Mouse (Mus musculus) thymus, adult 2 months (tissue): ENCODE measurements around the gene Syngr3. TPM values are rescaled to one million over a fixed set of nuclear protein-coding genes. Genes with fewer than 3 reads are reported as not detected.
"Not testable (repeated sequence)": the region's sequence is repeated elsewhere in the genome, so short reads cannot be mapped to it uniquely, and the experiment has no call there.

Experiments
- DNase-seq: peaks from one replicate; pipeline ENCODE4 v3.0.0; 2021
- H3K27ac ChIP-seq: fragments of 200-500 bp; 2 replicates; pipeline ENCODE4 v1.5.1; 2012; ENCODE audit warnings: low read length, control low read depth; ENCODE audit not compliant: control insufficient read depth, insufficient read depth
- H3K27me3 ChIP-seq: fragments of 200-500 bp; 2 replicates; pipeline ENCODE4 v1.6.1; 2012; ENCODE audit warnings: mild to moderate bottlenecking, low read length, moderate library complexity, mixed read lengths; ENCODE audit not compliant: control insufficient read depth, insufficient read depth
- H3K36me3 ChIP-seq: fragments of 200-500 bp; 2 replicates; pipeline ENCODE4 v1.6.1; 2012; ENCODE audit warnings: mild to moderate bottlenecking, low read length, moderate library complexity; ENCODE audit not compliant: control insufficient read depth, insufficient read depth
- H3K4me1 ChIP-seq: fragments of 200-500 bp; replicated peaks from 2 replicates; pipeline ENCODE4 v1.6.1; 2012; ENCODE audit warnings: low read length; ENCODE audit not compliant: control insufficient read depth, insufficient read depth
- H3K4me3 ChIP-seq: fragments of 200-500 bp; 2 replicates; pipeline ENCODE4 v1.5.1; 2012; ENCODE audit warnings: mild to moderate bottlenecking, low read length, control low read depth, moderate library complexity; ENCODE audit not compliant: control insufficient read depth, insufficient read depth
- CTCF ChIP-seq: fragments of 200-500 bp; IDR thresholded peaks from 2 replicates; pipeline ENCODE4 v1.5.1; 2012; ENCODE audit warnings: mild to moderate bottlenecking, control low read depth, low read length, moderate library complexity, borderline replicate concordance; ENCODE audit not compliant: control insufficient read depth, poor library complexity, insufficient read depth; ENCODE audit errors: extremely low read depth
- POLR2A ChIP-seq: fragments of 200-500 bp; IDR thresholded peaks from 2 replicates; pipeline ENCODE4 v1.6.1; 2012; ENCODE audit warnings: mild to moderate bottlenecking, low read length, control low read depth, moderate library complexity; ENCODE audit not compliant: control insufficient read depth, poor library complexity, insufficient read depth; ENCODE audit errors: extremely low read depth
- WGBS: fragments of 180-500 bp; shearing (Covaris S2); methylation state at CpG from one replicate; pipeline ENCODE4 v1.1.7; 2018; 5-methylcytosine and 5-hydroxymethylcytosine counted together
- polyA plus RNA-seq: library from polyadenylated mRNA; depleted of rRNA; stranded (reverse); fragments of >200 nt; gene quantifications from 2 replicates; pipeline ENCODE4 v1.2.3, GENCODE M21; 2012

Syngr3 gene
- polyA plus RNA-seq, 1 experiment = 0.32 TPM

DNA sequence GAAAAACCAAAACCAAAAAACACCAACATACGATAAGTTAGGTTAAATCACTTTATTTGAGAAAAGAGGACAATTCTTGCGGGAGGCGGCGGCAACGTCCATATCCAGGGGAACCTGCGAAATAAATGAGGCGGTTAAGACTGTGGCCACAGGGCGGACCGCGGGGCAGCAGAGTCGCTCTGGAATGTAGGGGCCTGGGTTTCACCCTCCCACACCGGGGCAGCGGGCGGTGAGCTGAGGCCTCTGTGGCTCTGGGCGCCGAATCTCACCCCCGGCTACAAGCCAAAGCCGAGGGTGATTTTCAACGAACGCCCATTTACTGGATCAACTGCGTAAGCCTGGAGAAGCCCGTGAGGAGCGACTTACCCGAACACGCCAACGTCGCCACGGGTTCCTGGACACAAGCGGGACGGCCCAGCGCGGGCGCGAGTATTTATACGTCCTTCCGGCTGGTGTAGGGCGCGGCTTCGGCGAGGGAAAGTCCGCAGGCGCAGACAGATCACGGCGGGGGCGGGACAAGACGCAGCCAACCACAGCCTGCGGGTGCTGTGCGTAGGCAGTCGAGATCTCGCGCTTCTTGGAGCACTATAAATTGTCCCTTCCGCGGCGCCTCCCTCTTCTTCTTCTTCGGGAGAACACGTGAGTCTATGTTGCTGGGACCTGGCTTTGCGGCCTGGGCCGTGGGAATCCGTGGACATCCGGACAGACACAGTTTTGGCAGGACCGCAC is 29.9 kb upstream of the Syngr3 start:
- TF ChIP-seq POLR2A (peak; percentile 93), CTCF (no peak)
- DNase-seq = peak; percentile 97
- no peaks in the 10 kb centered on the region for H3K27me3 ChIP-seq
- H3K4me3 ChIP-seq = peak overlapping the region; percentile 88
- H3K4me1 ChIP-seq = peaks cover 16% of the 10 kb centered on the region
- H3K27ac ChIP-seq = 0 out of 2 replicates have a peak overlapping the region, but pooled peaks have one; percentile 3
- H3K36me3 ChIP-seq = peaks cover 14% of the 10 kb centered on the region
- under 1% methylated on average over 61 of the region's 61 CpGs for whole genome bisulfite sequencing

DNA sequence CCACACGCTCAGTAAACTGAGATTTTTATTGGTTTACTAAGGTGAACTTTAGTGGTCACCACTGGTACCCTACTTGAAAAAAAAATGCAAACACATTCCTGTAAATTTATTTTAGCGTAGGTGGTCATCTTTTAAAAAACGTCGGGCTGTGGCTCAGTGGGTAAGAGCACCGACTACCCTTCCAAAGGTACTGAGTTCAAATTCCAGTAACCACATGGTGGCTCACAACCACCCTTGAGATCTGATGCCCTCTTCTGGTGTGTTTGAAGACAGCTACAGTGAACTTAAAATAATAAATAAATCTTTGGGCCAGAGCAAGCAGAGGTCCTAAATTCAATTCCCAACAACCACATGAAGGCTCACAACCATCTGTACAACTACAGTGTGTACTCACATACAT is 29.2 kb upstream of the Syngr3 start:
- Histone ChIP-seq H3K36me3 (peaks cover 14% of the 10 kb centered on the region), H3K4me3 (peak overlapping the region; percentile 88), H3K4me1 (peaks cover 16% of the 10 kb centered on the region)
- not testable (repeated sequence) for DNase-seq, H3K27me3 ChIP-seq, H3K27ac ChIP-seq
- WGBS = 78% methylated on average over 5 of the region's 5 CpGs

DNA sequence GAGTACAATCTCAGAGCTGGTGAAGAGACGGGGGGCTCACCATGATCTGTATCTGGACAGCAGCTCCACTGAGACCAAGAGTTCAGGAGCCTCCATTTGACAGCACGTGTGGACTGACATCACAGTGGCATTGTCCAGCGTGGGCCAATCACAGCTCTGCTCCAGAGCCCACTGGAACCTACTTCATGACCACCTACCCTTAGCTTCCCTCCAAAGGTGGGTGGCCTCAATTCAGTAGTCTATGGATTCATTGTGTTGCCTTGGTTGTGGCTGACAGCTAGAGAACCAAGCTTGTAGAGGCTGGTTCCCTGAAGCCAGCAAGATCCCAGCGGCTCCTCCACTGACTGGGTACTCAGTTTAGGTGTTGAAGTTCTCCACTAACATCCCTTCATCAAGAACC is 28.2 kb upstream of the Syngr3 start, which contains the start of the genes Rnf151 and Rps2:
Gene Rnf151, minus strand, starts transcription at position 121 of the 400 bp plus-strand sequence.
Gene Rps2, plus strand, starts transcription at position 174 of the 400 bp plus-strand sequence.
- WGBS = 97% methylated on average over 4 of the region's 4 CpGs
- H3K36me3 ChIP-seq = peaks cover 14% of the 10 kb centered on the region
- H3K27me3 ChIP-seq = no peaks in the 10 kb centered on the region
- no peak within 1 kb of the TSS for H3K27ac ChIP-seq
- no peak for TF ChIP-seq POLR2A
- H3K4me1 ChIP-seq = peaks cover 10% of the 10 kb centered on the region
- DNase-seq = no peak
- no peak within 1 kb of the TSS for H3K4me3 ChIP-seq

DNA sequence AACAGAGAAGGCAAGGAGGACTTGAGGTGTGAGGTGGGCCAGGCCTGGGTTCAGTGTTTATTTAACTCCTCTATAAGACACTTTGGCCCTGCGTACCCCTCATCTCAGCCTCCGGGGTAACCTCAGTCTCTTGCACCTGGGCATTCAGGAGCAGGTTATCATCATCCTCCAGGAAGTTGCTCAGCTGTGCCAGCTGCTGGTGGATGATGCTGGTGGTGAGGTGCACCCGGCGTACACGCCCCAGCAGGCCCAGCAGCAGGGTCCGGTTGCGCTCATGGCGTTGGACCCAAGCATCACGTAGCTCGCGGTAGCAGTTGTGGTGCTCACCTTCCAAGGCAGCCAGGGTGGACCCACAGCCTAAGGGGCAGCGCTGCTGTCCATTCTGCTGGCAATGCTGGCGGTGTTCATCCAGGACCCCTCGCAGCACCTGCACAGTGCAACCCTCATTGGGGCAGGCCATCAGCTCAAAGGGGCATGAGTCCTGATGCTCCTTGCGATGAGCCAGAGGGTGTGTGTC is 26.5 kb upstream of the Syngr3 start:
- DNase-seq = no peak
- 97% methylated on average over 15 of the region's 15 CpGs for WGBS
- Histone ChIP-seq H3K4me1 (peaks cover 8% of the 10 kb centered on the region), H3K27me3 (no peaks in the 10 kb centered on the region), H3K4me3 (no peak overlapping the region), H3K27ac (no peak overlapping the region), H3K36me3 (peaks cover 1% of the 10 kb centered on the region; the same call in 1 of the 2 replicates)
- TF ChIP-seq POLR2A (no peak), CTCF (no peak)

DNA sequence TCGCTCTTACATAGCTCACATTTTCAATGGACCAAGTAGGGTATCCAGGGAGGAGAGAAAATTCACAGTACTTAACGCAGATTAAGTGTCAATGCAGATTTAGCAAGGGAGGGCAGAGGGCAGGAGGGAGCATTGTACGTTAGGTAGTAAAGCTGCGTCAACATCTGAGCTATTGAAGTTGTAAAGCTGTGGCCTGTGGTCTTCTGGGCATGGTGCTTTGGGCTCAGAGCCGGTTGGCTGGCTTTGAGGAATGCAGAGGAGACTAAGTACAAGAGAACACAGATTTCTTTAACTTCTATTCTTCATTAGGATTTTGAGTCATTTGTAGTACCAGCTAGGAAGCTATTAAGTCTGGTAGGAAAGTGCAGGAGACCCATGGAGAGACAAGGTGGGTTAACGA is 25.8 kb upstream of the Syngr3 start:
- WGBS = 96% methylated on average over 6 of the region's 6 CpGs
- H3K36me3 ChIP-seq = no peaks in the 10 kb centered on the region
- H3K4me1 ChIP-seq = peaks cover 3% of the 10 kb centered on the region; the same call in 1 of the 2 replicates
- no peak overlapping the region for H3K4me3 ChIP-seq
- no peak for DNase-seq
- H3K27ac ChIP-seq = no peak overlapping the region
- no peak for TF ChIP-seq POLR2A
- TF ChIP-seq CTCF = no peak
- no peaks in the 10 kb centered on the region for H3K27me3 ChIP-seq

DNA sequence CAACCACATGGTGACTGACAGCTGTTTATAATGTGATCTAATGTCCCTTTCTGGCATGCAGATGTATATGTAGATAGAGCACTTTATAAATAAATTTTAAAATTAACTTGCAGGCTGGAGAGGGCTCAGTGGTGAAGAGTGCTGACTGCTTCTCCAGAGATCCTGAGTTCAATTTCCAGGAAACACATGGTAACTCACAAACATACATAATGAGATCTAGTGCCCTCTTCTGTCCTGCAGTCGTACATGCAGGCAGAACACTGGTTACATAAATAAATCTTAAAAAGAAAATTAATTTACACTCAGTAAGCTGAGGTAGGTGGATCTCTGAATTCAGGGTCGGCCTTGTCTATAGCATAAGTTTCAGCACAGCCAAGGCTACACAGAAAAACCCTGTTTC is 18.9 kb upstream of the Syngr3 start:
- no peaks in the 10 kb centered on the region for H3K27me3 ChIP-seq
- DNase-seq = no peak
- H3K4me1 ChIP-seq = no peaks in the 10 kb centered on the region
- H3K36me3 ChIP-seq = peaks cover 5% of the 10 kb centered on the region
- no peak overlapping the region for H3K27ac ChIP-seq
- 19% methylated on average over 2 of the region's 2 CpGs for WGBS
- TF ChIP-seq CTCF (no peak), POLR2A (no peak)
- no peak overlapping the region for H3K4me3 ChIP-seq

DNA sequence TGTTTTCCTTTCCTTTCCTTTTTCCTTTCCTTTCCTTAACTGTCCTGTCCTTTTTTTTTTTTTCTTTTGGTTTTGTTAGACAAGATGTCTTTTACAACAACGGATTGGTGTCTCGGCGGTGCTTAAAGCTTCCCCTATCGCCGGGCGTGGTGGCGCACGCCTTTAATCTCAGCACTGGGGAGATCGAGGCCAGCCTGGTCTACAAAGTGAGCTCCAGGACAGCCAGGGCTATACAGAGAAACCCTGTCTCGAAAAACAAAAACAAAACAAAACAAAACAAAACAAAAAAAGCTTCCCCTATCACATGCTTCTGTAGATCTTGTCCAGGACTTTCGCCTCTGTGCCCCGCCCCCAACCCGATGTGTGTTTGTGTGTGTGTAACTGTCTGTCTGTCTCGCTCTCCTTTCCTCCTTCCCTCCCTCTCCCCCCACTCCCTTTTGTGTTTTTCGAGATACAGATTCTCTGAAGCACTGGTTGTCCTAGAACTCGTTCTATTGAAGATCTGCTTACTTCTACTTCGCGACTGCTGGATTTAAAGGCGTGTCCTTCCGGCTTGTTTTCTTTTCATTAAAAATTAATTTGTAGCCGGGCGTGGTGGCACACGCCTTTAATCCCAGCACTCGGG is 18.2 kb upstream of the Syngr3 start:
- H3K27ac ChIP-seq = peak overlapping the region; percentile 28; the same call in 1 of the 2 replicates
- DNase-seq = no peak
- H3K4me1 ChIP-seq = no peaks in the 10 kb centered on the region
- H3K4me3 ChIP-seq = peak overlapping the region; percentile 91
- WGBS = 1% methylated on average over 24 of the region's 24 CpGs
- no peaks in the 10 kb centered on the region for H3K27me3 ChIP-seq
- H3K36me3 ChIP-seq = peaks cover 5% of the 10 kb centered on the region
- no peak for TF ChIP-seq CTCF
- no peak for TF ChIP-seq POLR2A
